Mouse (Mus musculus) gastrocnemius, postnatal 10 days (tissue): Measurements from ENCODE around the gene Vmn1r220. TPM values are rescaled to one million over a fixed set of nuclear protein-coding genes. Genes with fewer than 3 reads are reported as not detected.
"Not testable (repeated sequence)": the region's sequence is repeated elsewhere in the genome, so short reads cannot be mapped to it uniquely, and the experiment has no call there.

Source experiments
- DNase-seq: peaks from one replicate; pipeline ENCODE4 v3.0.0; 2021; ENCODE audit warnings: mixed read lengths
- long read RNA-seq, 2 experiments: library from polyadenylated mRNA; stranded (forward); transcript quantifications; one replicate each; pipeline ENCODE4 v2.0.0; 2021
- total RNA-seq, 2 experiments: library from RNA; stranded (reverse); gene quantifications; 2 replicates each; pipeline ENCODE4 v1.2.3; 2021

Gene Vmn1r220
- not detected for total RNA-seq
- long read RNA-seq, experiment 1 = 0 reads
- long read RNA-seq, experiment 2 = 0 reads

DNA sequence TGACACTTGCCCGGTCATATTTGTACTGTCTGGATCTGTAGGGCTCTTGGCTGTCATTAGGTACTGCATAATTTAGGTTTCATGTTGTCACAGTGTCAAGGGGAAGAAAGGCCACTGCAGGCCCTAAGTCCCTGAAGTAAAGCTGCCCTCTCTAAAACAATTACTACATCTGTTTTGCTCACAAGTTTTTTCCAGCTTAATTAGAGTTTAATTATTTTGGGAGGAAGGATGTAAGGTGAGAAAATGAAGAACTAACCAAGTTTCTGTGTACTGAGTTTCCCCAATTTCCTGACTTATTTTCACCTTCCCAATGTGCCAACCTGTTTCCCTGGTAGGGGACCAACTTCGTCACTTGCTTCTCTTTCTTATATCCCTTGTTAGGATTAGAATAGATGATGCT, at the start of gene Vmn1r220:
Vmn1r220 (minus strand) TSS at position 101 of the 400 bp plus-strand sequence.
- no peak for DNase-seq

DNA sequence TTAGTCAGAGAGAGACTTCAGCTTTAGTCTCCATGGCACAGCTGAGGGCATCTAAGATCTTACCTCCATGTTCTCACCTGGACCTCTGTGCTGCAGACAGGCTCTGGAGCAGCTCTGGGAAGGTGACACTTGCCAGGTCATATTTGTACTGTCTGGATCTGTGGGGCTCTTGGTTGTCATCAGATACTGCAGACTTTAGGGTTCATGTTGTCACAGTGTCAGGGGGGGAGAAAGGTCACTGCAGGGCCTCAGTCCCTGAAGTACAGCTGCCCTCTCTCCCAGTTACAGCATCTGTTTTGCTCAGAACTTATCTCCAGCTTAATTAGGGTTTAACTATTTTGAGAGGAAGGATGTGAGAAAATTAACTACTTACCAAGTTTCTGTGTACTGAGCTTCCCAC, 48.1 kb upstream of the Vmn1r220 start, which contains the start of gene Vmn1r222:
Vmn1r222 (minus strand) TSS at position 101 of the 400 bp plus-strand sequence.
- DNase-seq = not testable (repeated sequence)

DNA sequence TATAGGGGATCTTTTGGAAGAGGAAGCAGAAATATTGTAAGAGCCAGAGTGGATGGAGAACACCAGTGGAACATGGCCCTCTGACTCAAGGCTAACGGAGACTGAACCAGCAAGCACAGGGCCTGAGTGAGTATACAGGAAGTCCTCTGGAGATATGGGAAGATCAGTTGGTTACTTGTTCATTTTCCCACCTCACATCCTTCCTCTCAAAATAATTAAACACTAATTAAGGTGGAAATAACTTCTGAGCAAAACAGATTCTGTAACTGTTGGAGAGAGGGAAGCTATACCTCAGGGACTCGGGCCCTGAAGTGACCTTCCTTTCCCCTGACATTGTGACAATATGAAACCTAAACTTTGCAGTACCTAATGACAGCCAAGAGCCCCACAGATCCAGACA, 26.1 kb upstream of the Vmn1r220 start, which contains the start of gene Vmn1r221:
Vmn1r221 (plus strand) TSS at position 301 of the 400 bp plus-strand sequence.
- DNase-seq = not testable (repeated sequence)

DNA sequence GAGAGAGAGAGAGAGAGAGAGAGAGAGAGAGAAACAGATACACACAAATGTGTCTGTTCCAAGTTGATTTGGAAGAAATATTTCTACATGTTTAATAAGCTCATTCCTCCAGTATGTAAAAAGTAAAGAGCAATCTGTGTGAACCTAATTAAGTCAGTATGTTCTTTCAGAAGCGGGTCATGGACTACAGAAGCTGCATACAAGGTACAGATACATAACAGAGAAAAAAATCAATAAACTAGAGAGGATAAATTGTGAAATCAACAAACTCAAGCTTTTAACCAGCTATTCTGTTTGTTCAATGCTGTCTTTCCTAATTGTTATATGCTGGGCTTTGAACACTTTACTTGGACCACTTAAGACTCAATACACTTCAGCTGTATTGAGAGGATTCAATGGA, 16.1 kb upstream of the Vmn1r220 start:
- DNase-seq = not testable (repeated sequence)

DNA sequence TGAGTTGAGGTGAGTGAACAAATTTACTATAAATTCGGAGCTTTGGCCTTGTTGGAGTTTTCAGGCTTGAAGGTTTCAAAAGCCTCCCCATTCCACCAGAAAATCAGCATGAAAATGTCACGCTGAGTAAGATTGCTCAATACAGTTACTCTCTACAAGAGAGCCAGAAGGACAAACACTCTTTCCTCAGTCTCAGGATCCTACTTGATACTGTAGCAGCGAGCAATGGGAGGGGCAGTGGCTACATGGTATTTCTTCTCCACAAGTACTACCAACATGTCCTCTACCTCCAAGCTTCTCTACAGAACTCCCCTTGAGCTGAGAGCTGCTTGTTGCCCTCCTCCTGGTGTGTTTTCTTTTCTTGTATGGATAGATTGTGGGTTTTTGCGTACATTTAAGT, 21.3 kb downstream of the Vmn1r220 start:
- DNase-seq = not testable (repeated sequence)

DNA sequence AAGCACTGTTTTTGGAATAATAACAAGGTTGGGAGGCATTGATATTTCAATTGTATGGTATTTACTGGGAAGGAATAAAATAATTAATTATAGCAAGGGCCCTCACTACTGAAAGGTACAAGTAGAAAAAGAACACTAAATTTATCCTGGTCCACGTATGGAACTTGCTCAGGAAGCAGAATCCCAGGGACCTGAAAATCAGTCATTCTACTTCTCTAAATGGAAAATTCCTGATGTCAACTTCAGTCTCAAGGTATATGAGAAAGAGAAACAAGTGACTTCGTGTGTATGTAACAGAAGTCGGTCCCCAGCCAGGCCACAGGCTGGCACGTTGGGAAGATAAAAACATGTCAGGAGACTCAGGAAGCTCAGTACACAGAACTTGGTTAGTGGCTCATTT, 28.8 kb downstream of the Vmn1r220 start, which contains the start of gene Vmn1r219:
Vmn1r219 (plus strand) TSS at position 301 of the 400 bp plus-strand sequence.
- DNase-seq = no peak

DNA sequence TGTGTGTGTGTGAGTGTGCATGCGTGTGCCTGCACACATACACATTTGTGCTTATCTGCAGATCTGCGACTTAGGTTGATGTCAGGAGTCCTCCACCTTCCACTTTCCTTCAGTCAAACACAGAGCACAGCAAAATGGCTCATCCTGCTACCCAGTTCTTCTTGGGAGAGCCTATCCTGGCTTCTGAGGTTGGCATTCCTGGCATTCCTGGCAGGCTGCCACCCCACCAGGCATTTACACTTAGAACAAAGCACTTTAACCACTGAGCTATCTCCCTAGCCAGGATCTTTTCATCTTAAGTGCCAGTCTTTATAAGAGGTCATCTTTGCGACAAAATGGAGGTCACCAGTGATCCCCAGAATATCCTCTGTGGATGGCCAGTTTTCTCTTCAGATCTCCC, 29.9 kb downstream of the Vmn1r220 start:
- DNase-seq = no peak

DNA sequence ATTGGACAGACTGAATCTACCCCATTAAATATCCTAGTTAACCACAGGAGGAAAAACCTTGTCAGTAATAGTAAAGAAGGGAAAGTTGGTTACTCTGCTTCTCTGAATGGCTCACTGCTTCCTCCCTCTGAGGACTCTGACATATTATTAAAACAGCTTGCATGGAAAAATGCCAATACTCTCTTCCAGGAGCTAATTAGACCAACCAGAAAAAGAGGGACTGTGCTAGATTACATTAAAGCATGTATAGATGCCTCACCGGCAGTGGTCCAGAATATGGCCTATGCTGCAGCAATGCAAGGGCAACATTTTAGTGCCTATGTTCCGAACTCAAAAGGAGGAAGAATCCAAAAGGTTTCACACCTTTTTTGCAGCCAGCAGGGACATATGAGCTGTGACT, 48.9 kb downstream of the Vmn1r220 start:
- no peak for DNase-seq

DNA sequence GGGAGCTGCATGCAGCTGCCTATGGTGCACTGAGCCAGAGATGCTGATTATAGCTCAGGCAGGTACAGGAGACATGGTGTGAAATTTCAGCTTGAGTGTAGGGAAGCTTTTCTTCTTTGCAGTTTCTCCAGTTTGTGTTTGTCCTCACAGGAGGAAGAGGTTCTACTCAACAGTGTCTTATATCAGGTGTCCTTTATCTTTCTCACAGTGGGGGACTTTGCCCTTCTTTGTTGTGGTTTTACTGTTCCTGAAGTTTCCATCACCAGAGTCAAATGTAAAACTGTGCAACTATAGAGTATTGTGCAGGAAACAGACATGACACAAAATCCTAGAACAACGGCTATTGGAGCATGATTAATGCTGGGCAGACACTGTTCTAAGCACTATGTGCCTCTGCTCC, 54.3 kb downstream of the Vmn1r220 start:
- DNase-seq = no peak

DNA sequence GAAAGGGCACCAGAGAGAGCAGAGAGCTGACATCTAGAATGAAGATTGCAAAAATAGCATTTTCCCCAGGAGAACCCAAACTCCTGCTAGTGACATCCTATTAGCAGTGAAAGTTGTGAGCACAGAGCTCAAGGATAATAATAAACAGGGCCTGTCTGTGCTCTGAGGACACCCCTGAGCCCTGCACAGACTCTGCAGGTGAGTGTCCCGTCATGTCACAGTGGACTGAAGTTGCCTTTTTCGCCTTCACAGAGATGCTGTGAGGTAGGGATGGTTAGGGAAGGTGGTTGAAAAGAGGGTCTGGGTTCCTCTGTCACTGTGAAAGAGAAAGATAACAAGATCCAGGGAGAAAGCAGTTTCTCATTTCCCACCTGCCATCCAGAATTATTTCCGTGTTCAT, 54.7 kb downstream of the Vmn1r220 start, which contains the start of gene Vmn1r218:
Vmn1r218 (plus strand) TSS at position 57 of the 400 bp plus-strand sequence.
- no peak for DNase-seq

Other genes with a start within 250 kb of the Vmn1r220 start
- not detected for gene Vmn1r213, start 180.3 kb downstream of the Vmn1r220 start, total RNA-seq
- not detected for gene Vmn1r214, start 157.6 kb downstream of the Vmn1r220 start, total RNA-seq
- not detected for gene Vmn1r215, start 120.0 kb downstream of the Vmn1r220 start, total RNA-seq
- not detected for gene Vmn1r217, start 69.7 kb downstream of the Vmn1r220 start, total RNA-seq
- gene Vmn1r218, start 54.8 kb downstream of the Vmn1r220 start, total RNA-seq = not detected
- not detected for gene Vmn1r219, start 28.7 kb downstream of the Vmn1r220 start, total RNA-seq
- not detected for gene Vmn1r221, start 26.2 kb upstream of the Vmn1r220 start, total RNA-seq
- not detected for gene Vmn1r222, start 48.0 kb upstream of the Vmn1r220 start, total RNA-seq
- gene Vmn1r223, start 59.2 kb upstream of the Vmn1r220 start, total RNA-seq = not detected
- 10 to 100 TPM; 13.2 to 20.8 TPM for gene Zfp322a, start 181.2 kb upstream of the Vmn1r220 start, total RNA-seq
- 1 to 10 TPM; 4.8 to 5.3 TPM for gene Abt1, start 235.9 kb upstream of the Vmn1r220 start, total RNA-seq